Mouse (Mus musculus) lung, adult 18-20 months (tissue): ENCODE data around the gene Gnb3.

Experiments used
- DNase-seq, 2 experiments: peaks; one replicate each; pipeline ENCODE4 v3.0.0; 2022; ENCODE audit warnings: mixed read lengths in 2 of 2

The Gnb3 gene

DNA sequence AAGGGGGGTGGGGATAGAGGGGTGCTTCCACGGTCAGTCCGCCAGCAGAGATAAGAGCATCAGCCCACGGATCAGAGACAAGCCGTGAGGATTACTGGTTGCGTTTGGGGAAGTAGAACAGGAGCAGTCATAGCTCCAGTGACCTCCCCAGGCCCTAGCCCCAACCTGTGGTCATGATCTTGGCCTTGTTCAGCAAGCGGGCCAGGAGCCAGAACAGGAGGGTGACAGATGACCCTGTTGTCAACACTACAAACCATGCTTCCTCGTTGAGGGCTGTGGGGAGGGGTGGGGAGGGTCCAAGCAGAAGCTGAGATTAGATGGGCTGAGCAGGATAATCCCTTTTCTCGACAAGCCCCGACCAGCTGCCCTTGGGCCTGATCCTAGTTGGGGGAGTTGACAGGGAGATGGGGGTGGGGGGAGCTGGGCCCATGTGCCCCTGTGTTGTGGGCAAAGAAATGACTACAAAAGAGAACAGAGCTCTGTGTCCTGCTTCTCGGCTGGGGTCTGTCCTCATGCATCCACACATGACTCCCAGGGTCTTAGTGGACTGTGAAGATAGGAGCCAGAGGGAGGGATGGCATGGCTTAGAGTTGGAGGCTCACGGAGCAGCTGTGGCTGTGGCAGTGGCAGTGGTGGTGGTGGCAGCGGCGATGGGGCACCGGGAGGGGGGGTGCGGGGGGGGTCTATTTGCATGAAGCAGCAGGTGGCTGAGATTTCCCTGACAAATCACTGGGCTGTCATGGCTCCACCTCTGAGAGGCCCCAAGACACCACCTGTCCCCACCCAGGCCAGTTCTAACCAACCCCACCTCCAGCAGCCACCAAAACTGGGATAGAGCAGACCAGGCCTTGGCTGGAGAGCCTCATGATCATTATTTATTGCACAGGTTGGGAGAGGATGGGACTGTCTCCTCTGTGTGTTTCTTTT is at the start of gene Gnb3:
Gene Gnb3, minus strand, starts transcription at position 35 of the 927 bp plus-strand sequence.
- DNase-seq = no peak

DNA sequence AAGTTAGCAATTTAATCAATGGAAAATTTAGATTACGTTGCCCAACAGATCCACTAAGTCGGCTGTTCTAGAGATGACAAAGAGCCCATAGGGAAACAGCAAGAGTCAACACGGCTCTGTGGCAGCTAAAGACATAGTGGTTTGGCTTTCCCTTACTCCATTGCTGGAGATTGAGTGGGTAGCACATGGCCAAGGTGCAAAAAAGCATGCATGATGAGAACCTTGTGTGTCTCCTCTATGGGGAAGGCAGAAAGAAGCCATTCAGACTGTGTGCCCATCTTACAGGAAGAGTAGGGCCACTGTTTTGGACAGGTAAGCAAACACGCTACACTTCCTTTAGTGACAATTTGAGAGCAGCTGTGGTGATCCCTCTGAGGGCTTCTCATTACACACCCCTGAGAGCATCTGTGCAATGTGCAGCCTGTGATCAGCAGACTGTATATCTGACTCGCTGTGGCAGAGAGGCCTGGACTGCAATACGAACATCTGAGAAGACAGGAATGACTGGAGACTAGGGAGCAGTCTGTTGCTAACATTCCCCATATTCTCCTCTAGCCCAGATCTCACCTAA is 48.6 kb upstream of the Gnb3 start:
- DNase-seq = no peak

DNA sequence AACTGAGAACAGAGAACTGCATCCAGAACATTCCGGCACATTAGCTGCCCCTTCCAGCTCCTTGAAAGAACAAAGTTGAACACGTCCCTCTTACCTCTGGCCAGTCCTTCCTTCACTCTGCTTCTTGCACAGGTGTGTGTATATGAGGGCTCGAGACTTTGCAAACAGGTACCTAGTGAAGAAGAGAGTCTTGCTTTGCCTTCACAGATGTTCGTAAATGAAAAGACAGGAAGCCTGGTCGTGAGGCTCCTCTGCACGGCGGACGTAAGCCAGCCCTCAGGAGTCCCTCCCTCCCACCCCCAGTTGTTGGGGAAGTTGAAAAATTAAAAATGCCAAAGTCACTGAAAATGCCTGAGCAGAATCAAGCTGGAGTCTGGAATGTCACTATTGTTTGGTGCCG is 47.9 kb upstream of the Gnb3 start, which contains the start of gene Cd4:
Gene Cd4, minus strand, starts transcription at position 236 of the 400 bp plus-strand sequence.
- DNase-seq = no peak

DNA sequence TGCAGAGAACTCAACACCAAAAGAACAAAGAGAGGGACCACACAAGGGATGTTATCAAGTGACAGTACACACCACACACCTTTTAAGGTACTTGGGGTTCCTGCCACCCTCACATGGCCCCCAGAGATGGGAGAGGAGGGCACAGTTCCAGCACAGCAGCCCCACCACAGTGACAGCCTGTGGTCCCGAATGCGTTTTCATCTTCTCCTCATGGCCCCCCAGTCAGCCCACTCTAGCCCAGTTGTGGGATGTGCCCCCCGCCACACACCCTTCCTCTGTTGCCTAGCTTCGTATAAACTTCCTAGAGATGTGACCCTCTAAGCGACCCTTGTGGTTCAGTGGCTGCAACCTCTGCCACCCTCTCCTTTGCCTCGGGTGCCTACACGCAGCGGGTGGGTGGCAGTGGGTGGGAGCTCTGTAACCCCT is 45.9 kb upstream of the Gnb3 start:
- DNase-seq = no peak

DNA sequence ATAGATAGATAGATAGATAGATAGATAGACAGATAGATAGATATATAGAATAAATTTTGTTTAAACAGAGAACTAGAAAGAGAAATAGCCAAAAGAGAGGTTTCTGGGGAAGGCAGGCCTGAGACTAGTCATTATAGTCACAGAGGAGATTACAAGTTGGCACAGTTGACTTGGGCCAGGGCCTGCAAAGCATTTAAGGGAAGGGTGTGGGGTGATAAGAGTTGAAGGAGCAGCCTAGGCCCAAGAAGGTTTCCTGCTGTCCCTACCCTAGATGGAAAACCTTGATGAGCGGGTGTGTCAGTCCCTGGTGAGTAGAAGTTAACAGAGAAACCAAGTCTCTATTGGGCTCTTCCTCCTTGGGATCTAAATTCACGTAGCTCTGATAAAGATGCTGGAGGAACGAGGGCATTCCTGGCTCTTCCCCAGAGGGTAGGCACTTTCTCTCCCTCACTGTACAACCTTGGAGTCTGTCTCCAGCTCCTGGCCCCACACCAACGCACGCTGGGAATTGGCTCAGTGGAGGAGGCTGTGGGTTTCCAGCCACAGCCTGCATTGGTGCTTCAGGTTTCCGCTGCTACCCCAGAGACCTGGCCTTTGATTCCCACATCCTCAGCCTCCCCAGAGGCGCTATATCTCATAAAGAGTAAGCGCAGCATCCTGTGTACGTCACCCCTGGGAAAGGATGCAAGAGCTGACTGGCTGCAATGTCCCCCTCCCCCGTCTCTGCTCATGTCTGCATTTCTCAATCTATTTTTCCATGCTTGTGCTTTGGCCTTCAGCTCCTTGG is 44.8 kb upstream of the Gnb3 start:
- DNase-seq = no peak

DNA sequence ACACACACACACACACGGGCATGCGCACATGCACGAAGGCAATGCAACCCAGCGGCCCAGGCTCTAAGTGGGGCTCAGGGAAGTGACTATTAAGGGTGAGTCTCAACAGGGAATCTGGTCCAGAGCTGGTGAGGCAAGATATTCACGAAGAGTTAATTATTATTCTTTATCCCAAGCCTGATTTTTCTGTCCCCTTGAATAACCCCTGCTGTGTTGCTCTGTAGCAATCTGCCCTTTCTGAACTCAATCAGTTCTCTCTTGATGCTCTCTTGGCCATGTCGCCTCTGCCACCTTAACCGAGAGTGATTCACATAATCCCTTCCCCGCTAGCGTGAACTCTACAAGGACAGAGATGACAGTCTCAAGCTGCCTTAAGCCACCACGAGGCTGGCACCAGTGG is 43.3 kb upstream of the Gnb3 start:
- DNase-seq = no peak

DNA sequence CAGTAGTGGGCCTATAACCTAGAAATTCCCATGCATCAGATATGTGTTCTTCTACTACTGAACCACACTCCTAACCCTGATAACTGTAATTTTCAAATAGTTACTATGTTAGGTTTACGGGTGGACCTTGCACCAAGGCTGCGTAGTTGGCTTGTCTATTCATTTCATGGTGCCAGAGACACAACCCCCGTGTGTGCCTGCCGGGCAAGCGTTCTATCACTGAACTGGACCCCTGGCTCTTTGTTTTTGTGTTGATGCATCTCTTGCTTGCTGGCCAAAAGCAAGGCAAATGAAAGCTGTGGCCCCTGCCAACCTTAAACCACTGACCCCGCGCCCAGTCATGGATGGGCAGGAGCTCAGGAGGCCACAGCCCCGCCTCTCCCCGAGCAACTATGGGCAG is 41.7 kb upstream of the Gnb3 start:
- DNase-seq = no peak

DNA sequence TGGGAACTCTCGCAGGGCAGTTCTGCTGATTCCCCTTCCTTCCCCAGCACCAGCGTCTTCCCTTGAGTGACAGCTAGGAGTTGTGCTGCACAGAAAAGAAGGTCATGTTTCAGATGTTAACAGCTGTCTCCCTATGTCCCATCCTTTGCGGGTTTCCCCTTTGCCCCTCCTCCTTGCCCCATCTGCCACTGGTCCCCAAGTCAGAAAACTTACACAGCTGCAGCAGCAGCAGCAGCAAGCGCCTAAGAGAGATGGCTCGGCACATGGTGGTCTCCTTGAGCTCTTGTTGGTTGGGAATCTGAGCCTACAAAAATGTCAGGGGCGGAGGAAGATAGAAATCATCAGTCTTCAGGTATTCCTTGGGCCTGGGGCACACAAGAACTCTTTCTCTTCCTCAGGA is 39.3 kb upstream of the Gnb3 start:
- no peak for DNase-seq

DNA sequence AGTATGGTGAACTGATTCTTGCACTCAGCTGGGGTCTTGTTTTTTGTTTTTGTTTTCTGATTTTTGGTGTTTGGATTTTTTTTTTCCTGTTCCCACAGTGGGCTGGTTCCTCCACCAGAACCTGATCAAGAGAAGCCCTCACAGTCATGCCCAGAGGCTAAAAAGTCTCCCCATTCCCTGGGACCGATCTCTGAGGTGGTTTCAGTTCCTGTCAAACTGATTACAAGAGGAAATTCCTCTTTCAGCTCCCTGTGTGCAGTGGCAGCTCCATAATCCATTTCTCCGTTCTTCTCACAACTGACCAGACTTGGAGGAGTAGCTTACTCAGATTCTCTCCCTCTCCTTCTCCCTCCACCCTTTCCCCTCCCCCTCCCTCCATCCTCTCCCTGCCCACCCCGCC is 34.3 kb upstream of the Gnb3 start:
- no peak for DNase-seq

DNA sequence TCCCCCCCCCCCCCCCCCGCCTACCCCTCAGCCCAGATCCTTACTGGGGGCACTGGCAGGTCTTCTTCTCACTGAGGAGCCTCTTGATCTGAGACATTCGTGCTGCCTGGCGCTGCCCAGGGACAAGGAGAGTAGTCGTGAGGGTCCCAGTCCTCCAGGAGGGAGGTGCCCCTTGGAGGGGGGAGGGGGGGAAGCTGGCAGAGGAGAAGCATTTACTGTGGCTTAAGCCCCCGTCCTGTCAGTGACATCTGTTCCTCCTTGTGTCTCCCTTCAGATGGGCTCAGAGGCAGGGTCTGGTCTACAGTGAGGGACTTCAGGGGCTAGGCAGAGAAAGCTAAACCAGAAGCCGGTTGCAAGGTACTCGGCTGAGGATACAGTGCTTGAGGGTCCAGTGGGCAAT is 26.5 kb upstream of the Gnb3 start:
- no peak for DNase-seq

DNA sequence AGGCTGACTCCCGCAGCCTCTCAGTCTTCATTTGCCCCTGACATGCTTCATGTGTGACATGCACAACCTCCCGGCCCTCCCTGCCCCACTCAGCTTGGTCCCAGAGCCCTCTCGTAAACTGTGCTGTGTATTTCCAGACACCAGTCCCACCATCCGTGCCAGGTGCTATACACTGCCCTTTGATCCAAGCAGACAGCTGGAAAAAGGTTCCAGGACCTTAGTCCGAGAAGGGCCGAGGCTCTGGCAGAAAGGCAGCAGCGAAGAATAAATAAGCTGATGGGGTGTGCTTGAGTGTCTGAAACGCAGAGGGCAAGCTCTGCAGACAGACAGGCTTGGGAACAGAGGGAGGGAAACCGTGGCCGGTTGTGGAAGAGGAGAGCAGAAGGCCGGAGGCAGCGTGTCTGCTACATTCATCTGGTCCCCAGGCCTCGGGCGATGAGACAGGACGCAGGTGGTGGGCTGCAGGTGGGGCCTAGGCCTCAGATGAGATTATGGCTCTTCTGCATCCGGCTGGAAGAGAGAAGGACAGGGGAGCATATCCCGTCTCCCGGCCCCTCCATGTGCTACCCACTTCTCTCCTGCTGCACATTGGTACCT is 25.8 kb upstream of the Gnb3 start:
- DNase-seq = no peak

DNA sequence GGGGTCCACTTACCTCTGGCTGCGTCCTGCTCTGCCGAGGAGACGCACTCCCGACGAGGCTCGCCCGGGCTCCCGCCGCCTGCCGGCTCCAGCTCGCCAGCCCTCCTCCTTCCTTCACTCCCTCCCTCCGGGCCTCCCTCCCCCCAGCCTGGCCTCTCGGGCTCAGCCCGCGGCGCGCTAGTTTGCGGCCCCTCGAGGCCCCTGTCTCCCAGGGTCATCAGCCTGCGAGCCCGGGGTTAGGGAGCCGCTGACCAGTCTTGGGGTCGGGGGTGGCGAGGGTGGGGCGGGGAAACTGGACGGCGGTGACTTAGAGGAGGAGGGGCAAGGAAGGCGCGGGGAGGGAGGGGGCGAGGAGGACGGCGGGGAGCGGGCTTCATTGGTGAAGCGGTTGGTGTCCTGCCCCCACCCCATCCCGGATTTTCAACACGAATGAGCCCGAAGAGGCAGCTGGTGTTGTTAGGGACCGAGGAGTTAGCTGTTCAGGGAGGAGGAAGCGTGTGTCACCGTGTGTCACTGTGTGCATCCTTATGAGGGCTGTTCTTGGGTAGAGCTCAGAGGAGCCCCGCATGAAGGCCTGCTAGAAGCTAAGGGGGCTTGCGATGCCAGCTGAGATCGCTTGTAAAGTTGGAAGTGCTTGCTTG is 23.7 kb upstream of the Gnb3 start, which contains the start of gene Gpr162:
Gene Gpr162, minus strand, starts transcription at position 326 of the 641 bp plus-strand sequence.
- DNase-seq = peak; percentile 28 to 50

DNA sequence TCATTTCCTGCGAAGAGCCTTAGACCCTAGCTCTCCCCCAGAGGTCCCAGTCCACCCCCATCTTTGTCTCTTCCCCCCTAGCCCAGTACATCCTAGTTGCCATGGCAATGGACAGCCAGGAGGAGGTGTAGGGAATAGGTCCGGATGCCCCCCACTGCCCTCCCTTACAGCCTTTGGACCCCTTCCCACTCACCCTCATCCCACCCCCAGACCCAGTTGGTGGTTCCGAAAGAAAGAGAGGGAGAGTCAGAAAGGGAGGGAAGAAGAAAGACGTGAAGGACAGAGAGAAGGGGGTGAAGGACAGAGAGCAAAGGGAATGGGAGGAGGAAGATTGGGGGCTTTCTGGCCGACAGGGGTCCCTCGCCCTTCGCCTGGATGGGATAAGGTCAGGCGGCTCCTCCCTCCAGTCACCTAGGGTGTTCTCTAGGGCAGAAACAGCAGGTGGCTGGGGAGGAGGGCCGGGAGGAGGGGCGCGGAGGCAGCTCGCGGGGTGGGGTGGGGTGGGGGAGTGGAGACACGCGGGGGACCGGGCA is 23.1 kb upstream of the Gnb3 start:
- DNase-seq = no peak

DNA sequence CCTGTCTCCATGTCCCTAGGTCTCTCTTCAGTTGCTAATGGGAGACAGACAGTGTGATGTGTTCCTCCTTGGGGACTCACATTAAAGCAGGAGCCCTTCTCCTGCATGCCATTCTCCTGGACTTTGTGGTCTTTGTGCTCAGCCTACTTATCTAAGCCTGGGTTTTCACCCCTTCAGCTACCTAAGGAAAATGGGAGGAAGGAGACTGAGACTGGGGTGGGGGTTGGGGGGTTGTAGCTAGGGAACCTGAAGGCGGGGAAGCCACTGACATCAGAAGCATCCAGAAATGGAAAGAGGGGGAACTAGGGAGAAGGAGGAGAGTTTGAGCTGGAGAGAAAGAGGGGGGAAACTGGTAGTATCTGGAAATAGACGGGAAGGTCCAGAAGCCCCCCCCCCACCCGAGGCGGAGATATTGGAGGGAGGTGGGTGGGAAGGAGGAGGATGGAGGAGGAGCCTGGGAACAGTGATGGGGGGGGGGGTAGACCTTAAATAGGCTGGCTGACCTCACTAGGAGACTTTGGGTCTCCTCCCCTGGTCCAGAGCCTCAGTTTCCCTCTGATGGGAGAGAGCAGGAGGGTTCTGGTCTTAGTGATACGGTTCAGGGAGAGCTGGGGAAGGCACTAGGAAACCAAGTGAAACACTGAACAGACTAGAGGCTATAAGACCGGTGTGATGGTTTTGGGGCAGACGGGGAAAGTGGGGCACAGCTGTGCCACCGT is 22.5 kb upstream of the Gnb3 start:
- no peak for DNase-seq

DNA sequence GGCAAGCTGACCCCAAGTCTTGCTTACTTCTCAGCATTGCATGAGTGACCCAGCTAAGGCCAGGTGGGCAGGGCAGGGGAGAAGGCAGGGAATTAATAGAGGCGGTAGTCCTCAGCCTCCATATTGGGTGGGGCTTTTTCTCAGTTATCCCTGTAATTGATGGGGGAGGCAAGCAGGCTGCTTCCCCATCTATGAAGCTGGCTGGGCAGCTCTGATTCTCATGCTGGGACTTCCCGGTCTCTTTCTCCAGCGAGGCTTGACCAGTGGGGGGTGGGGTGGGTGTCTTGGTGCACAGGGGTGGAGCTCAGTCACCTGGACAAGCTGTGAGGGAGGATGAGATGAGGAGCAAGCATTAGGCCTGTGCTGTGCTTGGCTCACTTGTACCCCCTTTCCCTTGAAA is 21.7 kb upstream of the Gnb3 start:
- DNase-seq = no peak

DNA sequence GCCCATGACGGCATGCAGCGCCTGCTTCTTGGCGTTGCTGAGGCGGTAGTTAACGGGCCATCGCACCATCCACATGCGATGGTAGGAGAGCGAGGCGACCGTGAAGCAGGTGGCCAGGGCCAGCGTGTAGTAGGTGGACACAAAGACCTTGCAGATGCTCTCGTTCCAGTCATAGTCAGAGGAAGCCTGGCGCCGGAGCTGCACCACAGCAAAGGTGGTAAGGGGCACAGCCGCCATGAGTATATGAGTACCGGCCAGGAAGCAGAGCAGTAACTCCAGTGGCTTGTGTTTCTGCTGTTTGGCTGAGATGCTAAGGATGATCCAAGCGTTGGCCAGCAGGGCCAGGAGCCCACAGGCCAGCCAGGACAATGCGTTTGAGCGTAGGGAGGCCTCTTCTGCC is 21.2 kb upstream of the Gnb3 start:
- no peak for DNase-seq

DNA sequence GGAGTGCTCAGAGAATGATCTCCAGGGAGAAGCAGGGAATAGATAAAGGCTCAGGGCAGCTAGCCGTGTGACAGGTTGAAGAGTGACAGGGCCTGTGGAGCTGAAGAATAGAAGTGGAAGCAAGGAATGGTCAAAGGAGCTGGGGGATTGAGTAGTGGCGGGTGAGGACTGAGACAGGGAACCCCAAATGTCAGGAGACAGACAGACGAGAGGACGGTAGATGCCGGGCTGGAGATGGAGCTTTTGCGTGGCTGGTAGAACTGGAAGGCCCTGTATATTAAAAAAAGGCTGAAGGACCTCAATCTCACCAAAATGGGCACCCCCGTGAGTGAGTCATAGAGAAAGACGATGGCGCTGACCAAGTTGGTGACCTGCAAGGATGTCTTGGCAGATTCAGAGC is 20.4 kb upstream of the Gnb3 start:
- no peak for DNase-seq

DNA sequence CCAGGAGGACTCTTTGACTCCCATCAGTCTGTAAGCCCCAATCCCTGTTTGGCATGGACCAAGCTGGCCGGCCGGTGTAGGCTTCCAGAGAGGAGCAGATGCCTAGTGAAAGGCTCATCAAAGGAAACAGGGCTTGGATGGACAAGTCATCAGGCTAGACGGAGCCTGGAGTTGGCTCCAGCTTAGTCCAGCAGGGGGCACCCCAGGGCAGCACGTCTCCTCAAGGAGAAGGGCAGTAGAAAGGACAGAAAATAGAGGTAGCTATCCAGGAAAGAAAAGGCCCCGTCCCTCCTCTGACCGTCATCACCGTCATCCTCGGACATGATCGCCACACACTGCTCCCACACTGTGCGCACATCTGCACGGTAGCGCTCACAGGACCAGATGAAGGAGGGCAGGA is 19.6 kb upstream of the Gnb3 start:
- peak; percentile 74 to 78 for DNase-seq

DNA sequence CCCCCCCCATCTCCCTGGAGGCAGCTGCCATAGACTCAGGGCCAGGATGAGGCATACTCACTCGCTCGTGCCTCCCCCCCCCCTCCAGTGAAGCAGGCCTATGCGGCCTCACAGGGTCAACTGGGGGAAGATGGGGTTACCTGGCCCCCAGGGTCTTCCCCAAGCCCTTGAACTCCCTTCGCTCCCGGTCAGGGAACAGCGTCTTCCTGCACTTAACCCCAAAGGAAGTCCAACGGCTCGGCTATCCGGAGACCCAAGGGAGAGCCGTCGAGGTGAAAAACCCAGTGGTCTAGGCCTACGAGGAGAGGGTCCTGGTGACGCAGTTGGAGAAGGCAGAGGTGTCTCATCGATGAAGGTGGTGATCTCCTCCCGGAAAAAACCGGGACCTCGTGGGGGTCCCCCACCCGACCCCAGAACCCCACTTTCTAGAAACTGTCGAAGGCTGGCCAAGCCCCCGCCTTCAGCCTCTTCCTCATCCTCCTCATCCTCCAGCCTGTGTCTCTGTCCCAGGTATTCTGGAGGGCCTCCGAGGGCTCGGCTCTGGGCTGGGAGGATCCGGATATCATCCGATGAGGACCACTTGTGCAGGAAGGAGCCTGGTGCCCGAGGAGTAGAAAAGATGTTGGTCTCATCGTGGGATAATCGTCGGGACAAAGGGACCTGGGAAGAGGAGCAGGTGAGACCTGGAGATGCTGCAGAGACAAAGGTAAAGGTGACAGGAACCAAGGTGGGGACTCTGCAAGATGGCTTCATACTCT is 18.7 kb upstream of the Gnb3 start:
- DNase-seq = no peak

DNA sequence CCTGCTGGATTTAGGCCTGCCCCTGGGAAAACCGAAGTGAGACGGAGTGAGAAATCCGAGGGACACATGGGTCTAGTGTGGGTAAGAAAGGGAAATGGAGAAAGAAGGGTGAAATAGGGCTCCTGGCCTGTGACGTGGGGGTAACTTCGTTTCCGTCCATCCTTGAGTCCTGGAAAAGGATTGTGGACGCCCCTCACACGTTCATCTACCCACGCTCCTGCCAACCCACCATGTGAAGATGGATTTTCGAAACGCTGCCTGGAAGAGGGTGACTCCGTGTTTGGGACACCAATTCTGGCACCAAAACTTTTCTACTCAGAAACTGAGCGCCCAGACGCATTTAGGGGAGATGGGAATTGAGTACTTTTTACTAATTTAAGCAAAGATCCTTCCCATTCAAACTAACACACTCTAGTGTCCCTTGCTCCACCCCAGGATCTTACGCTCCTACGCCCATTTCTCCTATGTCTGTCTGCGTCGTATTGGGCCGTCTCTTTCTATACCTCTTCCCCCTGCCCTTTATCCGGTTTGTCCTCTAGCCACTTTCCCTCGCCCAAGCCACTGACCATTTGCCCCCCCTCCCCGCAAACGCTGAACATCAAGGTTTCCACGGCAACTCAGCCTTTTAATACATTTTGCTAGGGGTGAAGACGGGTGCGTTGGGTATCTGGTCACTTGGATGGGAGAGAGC is 17.9 kb upstream of the Gnb3 start:
- DNase-seq = no peak
